Mouse (Mus musculus) intestine, embryonic 15.5 days (tissue): ENCODE measurements at regions not wholly inside any gene's neighbourhood (a gene's known extent, or its start where the extent isn't known, plus 50 kb on each side); places are given as distances from the start of the nearest gene placed in this dataset.
A peak's percentile ranks its signal among the peaks of the same experiment; 100 is the strongest.

Source experiments
- ATAC-seq: fragments of 200-750 bp; cut with Nextera tagmentation; 2 replicates; pipeline ENCODE4 v1.8.0; 2017; ENCODE audit warnings: moderate TSS enrichment, moderate library complexity
- H3K27ac ChIP-seq: fragments of 300-500 bp; sonication (generic); 2 replicates; pipeline ENCODE4 v1.5.1; 2015; ENCODE audit warnings: mild to moderate bottlenecking, inconsistent platforms
- H3K27me3 ChIP-seq: fragments of 300-500 bp; sonication (generic); replicated peaks from 2 replicates; pipeline ENCODE4 v1.6.1; 2015; ENCODE audit warnings: inconsistent platforms
- H3K36me3 ChIP-seq: fragments of 300-500 bp; sonication (generic); 2 replicates; pipeline ENCODE4 v1.6.1; 2015; ENCODE audit warnings: inconsistent platforms
- H3K4me1 ChIP-seq: fragments of 300-500 bp; sonication (generic); replicated peaks from 2 replicates; pipeline ENCODE4 v1.6.1; 2015; ENCODE audit warnings: inconsistent platforms
- H3K4me2 ChIP-seq: fragments of 300-500 bp; sonication (generic); replicated peaks from 2 replicates; pipeline ENCODE4 v1.6.1; 2015; ENCODE audit warnings: mild to moderate bottlenecking, inconsistent platforms
- H3K4me3 ChIP-seq: fragments of 300-500 bp; sonication (generic); replicated peaks from 2 replicates; pipeline ENCODE4 v1.5.1; 2015; ENCODE audit warnings: inconsistent platforms
- H3K9ac ChIP-seq: fragments of 300-500 bp; sonication (generic); 2 replicates; pipeline ENCODE4 v1.6.1; 2015; ENCODE audit warnings: inconsistent platforms
- H3K9me3 ChIP-seq: fragments of 300-500 bp; sonication (generic); 2 replicates; pipeline ENCODE4 v1.6.1; 2016; ENCODE audit warnings: inconsistent platforms
- WGBS: fragments of 180-500 bp; shearing (Covaris S2); methylation state at CpG from one replicate; pipeline ENCODE4 v1.1.7; 2015; 5-methylcytosine and 5-hydroxymethylcytosine counted together

DNA sequence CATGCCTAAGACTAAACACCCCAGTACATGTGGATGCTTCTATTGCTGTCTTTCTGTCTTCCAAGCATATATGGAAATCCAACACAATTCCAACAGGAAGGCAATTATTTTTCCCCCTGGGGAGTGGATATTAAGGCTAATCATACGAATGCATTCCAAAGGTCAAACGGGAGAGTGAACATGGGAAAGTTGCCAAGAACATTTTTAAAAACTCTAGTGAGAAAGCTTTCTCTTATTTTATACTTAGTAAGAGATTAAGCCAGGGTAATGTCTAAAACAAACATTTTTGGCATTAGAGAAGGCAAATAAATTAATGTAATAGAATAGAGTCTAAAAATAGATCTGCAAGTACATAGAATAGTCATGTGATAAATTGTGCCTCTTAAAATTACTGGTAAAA lies 332.4 kb downstream of the Ets1 start:
- Histone ChIP-seq H3K27me3 (no peaks in the 10 kb centered on the region), H3K4me2 (no peak overlapping the region), H3K9me3 (no peaks in the 10 kb centered on the region), H3K27ac (no peak overlapping the region), H3K4me3 (no peak overlapping the region), H3K9ac (no peak overlapping the region), H3K36me3 (no peaks in the 10 kb centered on the region), H3K4me1 (no peaks in the 10 kb centered on the region)
- no peak for ATAC-seq
- WGBS = 34% methylated on average over 2 of the region's 2 CpGs

GRCm38 (mm10) chr9:32971421-32971820 lies 335.4 kb downstream of the Ets1 start:
- no peaks in the 10 kb centered on the region for H3K36me3 ChIP-seq
- H3K27me3 ChIP-seq = no peaks in the 10 kb centered on the region
- H3K4me2 ChIP-seq = no peak overlapping the region
- no peak overlapping the region for H3K27ac ChIP-seq
- no peak overlapping the region for H3K4me3 ChIP-seq
- peak; percentile 10; the same call in 1 of the 2 replicates for ATAC-seq
- H3K9ac ChIP-seq = no peak overlapping the region
- WGBS = 81% methylated on average over 5 of the region's 5 CpGs
- H3K4me1 ChIP-seq = no peaks in the 10 kb centered on the region
- H3K9me3 ChIP-seq = no peaks in the 10 kb centered on the region

DNA sequence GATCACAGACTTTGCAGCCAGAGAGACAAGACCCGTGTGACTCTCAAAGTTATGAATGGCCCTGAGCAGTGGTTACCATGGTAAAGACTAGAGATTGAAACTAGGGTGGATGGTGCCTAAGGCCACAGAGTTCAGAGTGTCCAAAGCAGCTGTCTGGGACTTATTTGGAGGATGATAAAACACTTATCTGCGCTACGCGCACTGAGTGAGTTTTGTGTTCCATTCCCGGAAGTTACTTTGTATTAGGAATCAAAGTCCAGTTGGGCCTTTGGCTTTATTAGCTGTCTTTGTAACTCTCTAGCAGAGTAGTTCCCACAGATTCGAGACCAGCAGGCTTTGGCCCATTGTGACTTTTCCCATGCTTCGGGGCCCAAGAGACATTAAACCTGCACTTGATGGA lies 335.9 kb downstream of the Ets1 start:
- 78% methylated on average over 7 of the region's 7 CpGs for WGBS
- Histone ChIP-seq H3K27me3 (no peaks in the 10 kb centered on the region), H3K4me3 (no peak overlapping the region), H3K4me1 (no peaks in the 10 kb centered on the region), H3K27ac (no peak overlapping the region), H3K36me3 (no peaks in the 10 kb centered on the region), H3K4me2 (no peak overlapping the region), H3K9me3 (no peaks in the 10 kb centered on the region), H3K9ac (no peak overlapping the region)
- peak; percentile 78 for ATAC-seq

DNA sequence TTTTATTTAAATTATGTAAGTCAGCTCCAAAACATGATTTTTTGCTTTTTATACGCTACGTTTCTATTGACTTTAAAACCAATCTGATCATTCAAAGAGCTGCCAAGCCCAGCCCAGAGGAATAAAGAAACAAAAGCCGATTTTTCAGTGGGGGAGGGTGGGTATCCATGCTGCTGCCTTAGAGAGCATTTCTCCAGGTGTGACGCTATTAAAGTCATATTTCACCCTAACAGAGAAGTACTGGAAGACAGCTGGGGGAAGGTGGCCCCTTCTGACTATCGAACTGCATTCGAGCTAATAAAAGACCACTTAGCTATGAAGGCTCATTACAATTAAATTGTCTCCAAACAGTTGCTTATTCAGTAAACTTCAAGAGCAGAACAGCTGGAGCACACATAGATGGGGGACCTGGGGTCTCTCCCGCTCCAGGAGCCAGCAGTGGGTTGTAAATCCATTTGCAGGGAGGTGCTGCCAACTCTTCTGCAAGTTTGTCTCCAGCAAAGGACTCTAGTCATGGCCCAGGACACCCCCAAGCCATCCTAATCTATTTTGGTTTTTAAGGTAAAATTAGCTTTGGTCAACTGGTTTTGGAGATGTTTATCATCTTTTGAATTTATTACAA lies 336.5 kb downstream of the Ets1 start:
- no peak overlapping the region for H3K4me3 ChIP-seq
- H3K36me3 ChIP-seq = no peaks in the 10 kb centered on the region
- no peaks in the 10 kb centered on the region for H3K27me3 ChIP-seq
- no peak overlapping the region for H3K27ac ChIP-seq
- H3K4me1 ChIP-seq = no peaks in the 10 kb centered on the region
- no peak overlapping the region for H3K9ac ChIP-seq
- WGBS = 64% methylated on average over 7 of the region's 7 CpGs
- no peak for ATAC-seq
- no peak overlapping the region for H3K4me2 ChIP-seq
- no peaks in the 10 kb centered on the region for H3K9me3 ChIP-seq

GRCm38 (mm10) chr9:32977732-32978131 lies 341.7 kb downstream of the Ets1 start:
- ATAC-seq = no peak
- H3K9me3 ChIP-seq = no peaks in the 10 kb centered on the region
- H3K4me3 ChIP-seq = no peak overlapping the region
- 78% methylated on average over 7 of the region's 7 CpGs for WGBS
- H3K27ac ChIP-seq = no peak overlapping the region
- H3K4me2 ChIP-seq = no peak overlapping the region
- H3K4me1 ChIP-seq = no peaks in the 10 kb centered on the region
- H3K27me3 ChIP-seq = no peaks in the 10 kb centered on the region
- H3K36me3 ChIP-seq = no peaks in the 10 kb centered on the region
- no peak overlapping the region for H3K9ac ChIP-seq

- no peaks in the 10 kb centered on the region for H3K4me1 ChIP-seq
- H3K4me2 ChIP-seq = no peak overlapping the region
- no peak for ATAC-seq
These were observed 344.8 kb downstream of the Ets1 start for GRCm38 (mm10) chr9:32980846-32981245.

GRCm38 (mm10) chr9:32983182-32983581 lies 347.2 kb downstream of the Ets1 start:
- Histone ChIP-seq H3K9me3 (no peaks in the 10 kb centered on the region), H3K36me3 (no peaks in the 10 kb centered on the region), H3K4me1 (no peaks in the 10 kb centered on the region), H3K9ac (no peak overlapping the region), H3K27ac (no peak overlapping the region), H3K4me3 (no peak overlapping the region), H3K27me3 (no peaks in the 10 kb centered on the region), H3K4me2 (no peak overlapping the region)
- ATAC-seq = no peak
- WGBS = 65% methylated on average over 2 of the region's 2 CpGs

More at GRCm38 (mm10) chr9:32980846-32981245, 344.8 kb downstream of the Ets1 start:
- H3K9ac ChIP-seq = no peak overlapping the region
- H3K27ac ChIP-seq = no peak overlapping the region
- no peaks in the 10 kb centered on the region for H3K36me3 ChIP-seq
- no peaks in the 10 kb centered on the region for H3K27me3 ChIP-seq
- no peaks in the 10 kb centered on the region for H3K9me3 ChIP-seq
- H3K4me3 ChIP-seq = no peak overlapping the region

DNA sequence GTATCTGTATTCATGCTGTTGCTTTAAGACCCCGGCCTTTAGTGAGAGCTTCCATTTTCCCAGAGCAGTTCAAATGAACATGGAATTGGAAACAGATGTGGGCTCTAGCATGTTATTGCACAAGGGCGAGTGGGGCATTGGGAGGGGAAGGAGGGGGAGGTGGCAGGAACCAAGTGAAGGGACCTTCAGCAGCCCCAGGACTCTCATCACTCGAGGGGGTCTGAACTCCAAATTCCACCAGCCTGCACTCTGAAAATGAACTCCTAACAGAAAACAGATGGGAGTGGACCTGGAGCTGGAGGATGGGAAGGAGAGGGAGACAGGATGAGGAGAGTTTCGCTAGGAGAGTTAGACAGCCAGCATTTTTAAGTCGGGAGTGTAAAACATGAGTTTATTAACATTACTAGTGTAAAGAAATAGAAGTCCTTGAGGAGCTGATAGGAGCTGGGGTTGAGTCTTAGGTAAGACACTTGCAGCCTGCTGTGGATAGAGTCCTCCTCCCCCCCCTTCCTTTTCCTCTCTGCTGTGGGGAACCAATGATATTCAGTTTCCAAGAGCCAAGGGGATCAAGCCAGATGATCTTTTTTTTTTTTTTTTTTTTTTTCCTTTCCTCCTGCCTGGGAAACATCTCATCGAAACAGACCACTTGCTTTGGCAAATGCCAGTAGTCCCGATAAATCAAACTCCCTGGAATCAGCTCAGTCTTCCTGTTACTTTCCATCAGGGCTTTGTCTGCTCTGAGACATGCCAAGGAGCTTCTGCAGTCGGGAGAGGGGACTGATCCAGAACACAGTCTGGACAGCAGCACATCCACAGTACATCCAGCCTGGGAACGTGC lies 351.0 kb downstream of the Ets1 start:
- peak; percentile 80 for ATAC-seq
- no peaks in the 10 kb centered on the region for H3K27me3 ChIP-seq
- H3K9me3 ChIP-seq = no peaks in the 10 kb centered on the region
- no peak overlapping the region for H3K9ac ChIP-seq
- H3K4me2 ChIP-seq = no peak overlapping the region
- no peaks in the 10 kb centered on the region for H3K36me3 ChIP-seq
- H3K4me1 ChIP-seq = no peaks in the 10 kb centered on the region
- 0 out of 2 replicates have a peak overlapping the region, but pooled peaks have one; percentile 17 for H3K27ac ChIP-seq
- no peak overlapping the region for H3K4me3 ChIP-seq
- 33% methylated on average over 9 of the region's 9 CpGs for WGBS

DNA sequence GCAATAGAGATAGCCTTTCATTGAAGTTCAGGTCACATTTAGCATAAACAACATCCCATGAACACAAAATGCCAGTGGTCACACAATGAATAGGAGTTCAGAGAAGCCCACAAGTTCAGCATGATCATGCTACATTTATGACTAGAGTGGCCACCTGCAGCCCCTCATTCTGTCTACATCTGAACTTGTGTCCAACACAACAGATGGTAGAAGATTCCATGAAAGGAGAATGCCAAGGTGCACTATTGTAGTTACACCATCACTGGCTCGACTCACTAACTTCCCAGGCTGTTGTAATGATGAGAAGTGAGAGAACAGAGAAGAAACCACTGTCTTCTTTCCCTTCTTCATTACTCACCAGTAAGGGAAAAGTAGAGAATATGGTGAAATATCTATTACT lies 353.0 kb downstream of the Ets1 start:
- no peaks in the 10 kb centered on the region for H3K4me1 ChIP-seq

DNA sequence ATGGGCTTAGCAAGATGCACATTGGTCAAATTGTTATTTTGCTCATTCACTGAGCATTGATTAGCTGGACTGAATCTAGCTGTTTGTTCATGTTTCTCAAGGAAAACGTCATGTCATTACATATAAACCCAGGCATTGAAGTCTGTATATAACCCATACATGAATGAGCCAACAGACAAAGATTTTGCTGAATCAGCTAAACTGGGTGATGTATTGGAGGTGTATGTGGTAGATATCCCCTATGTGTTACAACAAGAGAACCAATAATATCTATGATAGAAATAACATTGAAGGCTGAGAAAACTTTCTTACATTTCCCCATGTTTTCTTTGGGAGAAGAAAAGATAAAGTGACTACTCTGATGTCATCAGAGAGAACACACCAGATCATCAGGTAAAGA lies 362.3 kb downstream of the Ets1 start:
- no peaks in the 10 kb centered on the region; the same call in 1 of the 2 replicates for H3K4me1 ChIP-seq
- H3K36me3 ChIP-seq = no peaks in the 10 kb centered on the region
- no peak overlapping the region for H3K9ac ChIP-seq
- H3K27ac ChIP-seq = no peak overlapping the region
- no peak for ATAC-seq
- no peak overlapping the region for H3K4me2 ChIP-seq
- H3K27me3 ChIP-seq = no peaks in the 10 kb centered on the region
- H3K9me3 ChIP-seq = no peaks in the 10 kb centered on the region
- WGBS = 96% methylated on average over 1 of the region's 1 CpGs
- no peak overlapping the region for H3K4me3 ChIP-seq

More for the DNA sequence above, 353.0 kb downstream of the Ets1 start:
- no peak overlapping the region for H3K9ac ChIP-seq
- H3K36me3 ChIP-seq = no peaks in the 10 kb centered on the region
- H3K27ac ChIP-seq = no peak overlapping the region
- H3K4me2 ChIP-seq = no peak overlapping the region
- no peak for ATAC-seq
- no peak overlapping the region for H3K4me3 ChIP-seq
- no peaks in the 10 kb centered on the region for H3K27me3 ChIP-seq
- no peaks in the 10 kb centered on the region for H3K9me3 ChIP-seq
- 87% methylated on average over 1 of the region's 1 CpGs for WGBS

DNA sequence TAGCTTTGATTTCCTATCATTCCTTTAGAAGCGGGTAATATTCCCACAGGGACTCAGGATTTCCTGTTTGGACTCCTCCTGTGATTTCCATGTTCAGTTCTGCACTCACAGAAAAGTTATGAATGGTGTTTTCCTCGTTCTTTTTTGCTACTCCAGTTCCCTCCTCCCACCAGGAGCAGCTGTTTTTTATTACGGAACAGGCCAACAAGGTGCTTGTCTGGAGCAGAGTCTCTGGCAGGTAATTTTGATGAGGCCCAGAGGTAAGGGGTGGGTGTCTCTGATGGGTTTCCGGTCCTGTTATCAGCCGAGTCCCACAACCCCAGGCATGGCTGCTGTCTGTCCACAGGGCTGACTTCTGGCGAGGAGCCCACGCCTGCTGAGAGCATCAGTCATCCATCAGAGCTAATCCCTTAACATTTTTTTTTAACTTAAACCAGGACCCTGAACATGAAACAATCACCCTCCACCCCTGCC lies 364.7 kb downstream of the Ets1 start:
- no peak overlapping the region for H3K4me3 ChIP-seq
- H3K27ac ChIP-seq = peak overlapping the region; percentile 19; the same call in 1 of the 2 replicates
- H3K4me1 ChIP-seq = no peaks in the 10 kb centered on the region; the same call in 1 of the 2 replicates
- no peaks in the 10 kb centered on the region for H3K36me3 ChIP-seq
- H3K9ac ChIP-seq = no peak overlapping the region
- H3K27me3 ChIP-seq = no peaks in the 10 kb centered on the region
- peak overlapping the region; percentile 7; the same call in 1 of the 2 replicates for H3K4me2 ChIP-seq
- 32% methylated on average over 7 of the region's 7 CpGs for WGBS
- peak; percentile 51; the same call in 1 of the 2 replicates for ATAC-seq
- H3K9me3 ChIP-seq = no peaks in the 10 kb centered on the region

DNA sequence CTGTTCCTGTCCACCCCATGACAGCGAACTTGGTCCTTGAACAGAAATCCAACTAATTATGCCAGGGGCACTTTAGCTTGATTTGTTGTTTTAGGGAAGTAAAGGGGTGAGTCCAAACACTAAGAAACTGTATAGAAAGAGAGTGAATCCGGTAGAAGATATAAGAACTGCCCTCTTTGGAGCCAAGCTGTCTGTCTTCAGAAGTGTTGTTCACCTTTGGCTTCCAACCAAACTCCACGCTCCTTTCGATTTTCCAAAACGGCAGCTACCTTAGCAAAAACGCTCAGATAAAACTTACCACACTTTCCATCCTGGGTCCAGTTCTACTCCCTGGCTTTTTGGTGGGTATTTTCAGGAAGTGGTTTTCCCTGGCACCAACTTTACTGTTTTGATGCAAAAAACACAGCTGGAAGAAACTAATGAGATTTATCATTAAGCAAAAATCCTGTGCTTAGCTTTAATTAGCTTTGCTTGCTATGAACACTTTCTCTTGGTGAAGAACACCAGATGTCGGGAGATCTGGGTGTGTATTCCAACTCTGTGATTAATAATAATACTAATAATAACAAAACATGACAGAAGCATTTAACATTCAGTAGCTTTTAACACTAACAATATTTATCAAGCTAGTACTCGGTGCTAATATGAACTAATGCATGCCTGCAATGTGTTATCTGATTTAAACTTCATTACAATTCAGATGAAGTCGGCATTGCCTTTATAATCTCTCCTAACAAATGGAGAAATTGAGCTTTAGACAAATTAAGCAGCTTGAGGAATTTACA lies 365.3 kb downstream of the Ets1 start:
- peak; percentile 68 for ATAC-seq
- Histone ChIP-seq H3K4me3 (no peak overlapping the region), H3K4me2 (peak overlapping the region; percentile 7; the same call in 1 of the 2 replicates), H3K27me3 (no peaks in the 10 kb centered on the region), H3K27ac (peak overlapping the region; percentile 19; the same call in 1 of the 2 replicates), H3K36me3 (no peaks in the 10 kb centered on the region), H3K4me1 (no peaks in the 10 kb centered on the region; the same call in 1 of the 2 replicates), H3K9ac (no peak overlapping the region), H3K9me3 (no peaks in the 10 kb centered on the region)
- WGBS = 25% methylated on average over 9 of the region's 9 CpGs
